Mouse (Mus musculus): ENCODE data around the gene Slco2b1.

DNA sequence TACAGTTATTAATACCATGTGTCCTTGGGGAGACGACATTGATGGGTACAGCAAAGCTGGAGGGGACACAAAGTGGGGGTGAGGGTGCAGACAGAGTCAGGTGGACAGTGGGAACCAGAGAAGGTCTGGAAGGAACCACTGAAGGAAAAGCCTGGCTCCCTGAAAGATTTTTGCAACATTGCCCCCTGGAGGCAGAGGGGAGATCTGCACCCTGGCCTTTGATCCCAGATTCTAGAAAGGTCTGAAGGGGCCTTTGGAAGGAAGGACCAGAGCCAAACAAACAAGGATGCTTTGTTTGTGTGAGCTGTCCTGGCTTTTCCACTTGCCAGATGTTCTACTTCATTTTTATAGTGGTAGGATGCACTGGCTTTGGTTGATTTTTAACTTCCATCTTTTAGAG lies 664 bp downstream of the Slco2b1 start:
- TF ChIP-seq POLR2A (IDR thresholded peaks at IDR 0.05; ENCODE audit: extremely low read depth, insufficient read depth, low read length) (no peak), CTCF (IDR thresholded peaks at IDR 0.05; ENCODE audit: extremely low read depth, insufficient read depth, low read length) (peak; percentile 78)

Measured in cortical plate, adult 2 months (tissue).